Mouse (Mus musculus): Measurements from ENCODE around the gene Nol9. TPM values are rescaled to one million over a fixed set of nuclear protein-coding genes. Genes with fewer than 3 reads are reported as not detected.

Gene Nol9
- polyA plus RNA-seq, 1 experiment from 2014 or later, result 32.8 TPM

DNA sequence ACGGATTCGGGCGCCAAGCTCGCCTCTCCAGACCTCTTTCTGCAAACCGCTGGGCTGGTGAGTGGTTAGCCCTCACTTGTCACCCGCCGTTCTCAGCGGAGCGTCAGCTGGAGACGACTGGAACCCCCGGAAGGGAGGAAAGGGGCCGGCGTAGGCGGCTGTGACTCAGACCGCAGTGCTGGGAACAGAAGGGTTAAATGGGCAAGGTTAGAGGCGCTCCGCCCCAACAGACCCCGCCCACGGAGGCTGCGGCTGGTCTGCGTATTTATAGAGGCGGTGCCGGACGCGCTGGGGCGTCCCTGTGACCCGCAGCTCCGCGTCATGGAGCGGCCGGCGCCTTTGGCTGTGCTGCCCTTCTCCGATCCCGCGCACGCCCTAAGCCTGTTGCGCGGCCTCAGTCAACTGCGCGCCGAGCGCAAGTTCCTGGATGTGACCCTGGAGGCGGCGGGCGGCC is 30.5 kb upstream of the Nol9 start, which contains the start of gene Klhl21:
Klhl21 (plus strand) TSS at position 182 of the 454 bp plus-strand sequence.
- peak within 1 kb of the TSS; percentile 63 for H3K9ac ChIP-seq (ENCODE audit: low read length)
- peak within 1 kb of the TSS; percentile 72 for H3K4me3 ChIP-seq (ENCODE audit: low read depth, low read length)
- peaks cover 22% of the 10 kb centered on the region for H3K4me1 ChIP-seq (ENCODE audit: control insufficient read depth, insufficient read depth, low read length)
- H3K9me3 ChIP-seq (ENCODE audit: control insufficient read depth, low read length), result no peaks in the 10 kb centered on the region
- 0% methylated on average over 41 of the region's 45 CpGs for WGBS
- ATAC-seq (ENCODE audit: insufficient read depth, low FRiP score, low TSS enrichment) (peak; percentile 78), DNase-seq (ENCODE audit: low spot score) (peak; percentile 92)
- H3K27me3 ChIP-seq (ENCODE audit: control insufficient read depth, insufficient read depth, low read length), result peaks cover 16% of the 10 kb centered on the region
- peak within 1 kb of the TSS; percentile 49; the same call in 1 of the 2 replicates for H3K27ac ChIP-seq (ENCODE audit: low read depth, low read length)
- H3K4me2 ChIP-seq (ENCODE audit: low read depth), result peak within 1 kb of the TSS; percentile 100
- H3K36me3 ChIP-seq (ENCODE audit: control insufficient read depth, insufficient read depth, low read length), result no peaks in the 10 kb centered on the region

DNA sequence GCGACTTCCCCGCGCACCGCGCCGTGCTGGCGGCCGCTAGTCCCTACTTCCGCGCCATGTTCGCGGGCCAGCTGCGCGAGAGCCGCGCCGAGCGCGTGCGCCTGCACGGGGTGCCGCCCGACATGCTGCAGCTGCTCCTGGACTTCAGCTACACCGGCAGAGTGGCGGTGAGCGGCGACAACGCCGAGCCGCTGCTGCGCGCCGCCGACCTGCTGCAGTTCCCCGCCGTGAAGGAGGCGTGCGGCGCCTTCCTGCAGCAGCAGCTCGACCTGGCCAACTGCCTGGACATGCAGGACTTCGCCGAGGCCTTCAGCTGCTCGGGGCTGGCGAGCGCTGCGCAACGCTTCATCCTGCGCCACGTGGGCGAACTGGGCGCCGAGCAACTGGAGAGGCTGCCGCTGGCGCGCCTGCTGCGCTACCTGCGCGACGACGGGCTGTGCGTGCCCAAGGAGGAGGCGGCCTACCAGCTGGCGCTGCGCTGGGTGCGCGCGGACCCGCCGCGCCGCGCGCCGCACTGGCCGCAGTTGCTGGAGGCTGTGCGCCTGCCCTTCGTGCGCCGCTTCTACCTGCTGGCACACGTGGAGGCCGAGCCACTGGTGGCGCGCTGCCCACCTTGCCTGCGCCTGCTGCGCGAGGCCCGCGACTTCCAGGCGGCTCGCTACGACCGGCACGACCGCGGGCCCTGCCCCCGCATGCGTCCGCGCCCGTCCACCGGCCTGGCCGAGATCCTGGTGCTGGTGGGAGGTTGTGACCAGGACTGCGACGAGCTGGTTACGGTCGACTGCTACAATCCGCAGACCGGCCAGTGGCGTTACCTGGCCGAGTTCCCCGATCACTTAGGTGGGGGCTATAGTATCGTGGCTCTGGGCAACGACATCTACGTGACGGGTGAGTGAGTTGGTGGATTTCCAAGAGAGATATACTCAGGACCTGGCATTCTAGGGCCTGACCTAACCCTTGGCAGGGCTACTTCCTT is 29.8 kb upstream of the Nol9 start:
- Histone ChIP-seq H3K4me1 (ENCODE audit: control insufficient read depth, insufficient read depth, low read length) (peaks cover 22% of the 10 kb centered on the region), H3K4me3 (ENCODE audit: low read depth, low read length) (peak overlapping the region; percentile 72), H3K9me3 (ENCODE audit: control insufficient read depth, low read length) (no peaks in the 10 kb centered on the region), H3K27me3 (ENCODE audit: control insufficient read depth, insufficient read depth, low read length) (peaks cover 16% of the 10 kb centered on the region), H3K9ac (ENCODE audit: low read length) (peak overlapping the region; percentile 63), H3K36me3 (ENCODE audit: control insufficient read depth, insufficient read depth, low read length) (peaks cover 4% of the 10 kb centered on the region), H3K27ac (ENCODE audit: low read depth, low read length) (peak overlapping the region; percentile 49; the same call in 1 of the 2 replicates), H3K4me2 (ENCODE audit: low read depth) (peak overlapping the region; percentile 100)
- WGBS, result under 1% methylated on average over 115 of the region's 115 CpGs
- DNase-seq (ENCODE audit: low spot score), result peak; percentile 53
- peak; percentile 60 for ATAC-seq (ENCODE audit: insufficient read depth, low FRiP score, low TSS enrichment)

DNA sequence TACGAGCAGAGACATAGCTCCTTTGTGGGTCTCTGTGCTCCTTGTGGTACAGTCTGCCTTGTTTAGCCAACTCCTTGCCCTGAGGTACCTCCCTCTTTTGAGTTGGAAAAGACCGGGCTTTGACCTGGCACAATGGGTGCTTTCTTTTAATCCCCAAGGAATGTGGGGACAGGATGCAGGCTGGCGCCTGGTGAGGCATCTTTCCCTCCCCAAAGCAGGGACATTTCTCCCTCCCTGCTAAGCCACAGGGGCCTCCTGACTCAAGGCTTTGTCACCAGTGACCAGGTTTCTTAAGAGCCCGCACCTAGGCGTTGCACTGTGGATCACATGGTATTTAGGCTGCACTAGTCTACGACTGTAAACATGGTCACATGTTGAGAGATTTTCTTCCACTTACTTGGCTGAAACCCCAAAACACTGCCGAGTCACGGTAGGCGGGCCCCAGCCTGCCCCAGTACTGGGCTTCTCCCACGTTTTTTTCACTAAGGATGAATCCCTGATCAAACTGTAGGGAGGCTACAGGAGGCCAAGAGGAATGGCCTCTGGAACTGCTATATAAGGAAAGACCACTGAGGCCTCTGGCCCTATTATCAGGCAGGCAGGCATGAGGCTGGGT is 28.9 kb upstream of the Nol9 start:
- H3K4me1 ChIP-seq (ENCODE audit: control insufficient read depth, insufficient read depth, low read length), result peaks cover 22% of the 10 kb centered on the region
- H3K36me3 ChIP-seq (ENCODE audit: control insufficient read depth, insufficient read depth, low read length), result peaks cover 6% of the 10 kb centered on the region
- WGBS, result 2% methylated on average over 10 of the region's 10 CpGs
- no peak overlapping the region for H3K27ac ChIP-seq (ENCODE audit: low read depth, low read length)
- H3K4me2 ChIP-seq (ENCODE audit: low read depth), result peak overlapping the region; percentile 100
- H3K27me3 ChIP-seq (ENCODE audit: control insufficient read depth, insufficient read depth, low read length), result peaks cover 16% of the 10 kb centered on the region
- H3K4me3 ChIP-seq (ENCODE audit: low read depth, low read length), result peak overlapping the region; percentile 72
- ATAC-seq (ENCODE audit: insufficient read depth, low FRiP score, low TSS enrichment) (no peak), DNase-seq (ENCODE audit: low spot score) (peak; percentile 17)
- H3K9ac ChIP-seq (ENCODE audit: low read length), result no peak overlapping the region; the same call in 1 of the 2 replicates
- no peaks in the 10 kb centered on the region for H3K9me3 ChIP-seq (ENCODE audit: control insufficient read depth, low read length)

DNA sequence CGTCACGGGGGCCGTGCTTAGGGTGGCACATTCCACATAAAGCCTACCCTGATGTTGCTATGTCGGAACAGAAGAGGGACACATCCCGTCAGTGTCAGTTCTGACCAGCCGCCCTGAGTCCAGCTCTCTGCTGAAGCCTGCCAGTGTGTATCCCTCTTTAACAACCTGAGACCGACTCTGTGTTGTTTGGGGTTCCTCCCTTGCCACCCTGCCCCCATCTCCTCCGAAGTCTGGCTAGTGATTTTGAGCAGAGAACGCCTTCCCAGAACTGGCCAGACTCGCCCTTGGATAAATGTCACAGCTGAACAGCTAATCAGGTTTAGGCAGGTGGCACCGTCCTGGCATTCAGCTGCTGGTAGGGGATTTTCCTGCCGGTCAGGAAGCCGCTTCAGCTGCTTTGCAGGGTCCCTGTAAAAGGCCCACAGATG is 28.4 kb upstream of the Nol9 start:
- Histone ChIP-seq H3K4me1 (ENCODE audit: control insufficient read depth, insufficient read depth, low read length) (peaks cover 22% of the 10 kb centered on the region), H3K4me3 (ENCODE audit: low read depth, low read length) (peak overlapping the region; percentile 72), H3K36me3 (ENCODE audit: control insufficient read depth, insufficient read depth, low read length) (peaks cover 6% of the 10 kb centered on the region), H3K27ac (ENCODE audit: low read depth, low read length) (no peak overlapping the region), H3K9me3 (ENCODE audit: control insufficient read depth, low read length) (no peaks in the 10 kb centered on the region), H3K4me2 (ENCODE audit: low read depth) (peak overlapping the region; percentile 100), H3K9ac (ENCODE audit: low read length) (no peak overlapping the region), H3K27me3 (ENCODE audit: control insufficient read depth, insufficient read depth, low read length) (peaks cover 16% of the 10 kb centered on the region)
- 15% methylated on average over 13 of the region's 13 CpGs for WGBS
- no peak for ATAC-seq (ENCODE audit: insufficient read depth, low FRiP score, low TSS enrichment)
- no peak for DNase-seq (ENCODE audit: low spot score)

DNA sequence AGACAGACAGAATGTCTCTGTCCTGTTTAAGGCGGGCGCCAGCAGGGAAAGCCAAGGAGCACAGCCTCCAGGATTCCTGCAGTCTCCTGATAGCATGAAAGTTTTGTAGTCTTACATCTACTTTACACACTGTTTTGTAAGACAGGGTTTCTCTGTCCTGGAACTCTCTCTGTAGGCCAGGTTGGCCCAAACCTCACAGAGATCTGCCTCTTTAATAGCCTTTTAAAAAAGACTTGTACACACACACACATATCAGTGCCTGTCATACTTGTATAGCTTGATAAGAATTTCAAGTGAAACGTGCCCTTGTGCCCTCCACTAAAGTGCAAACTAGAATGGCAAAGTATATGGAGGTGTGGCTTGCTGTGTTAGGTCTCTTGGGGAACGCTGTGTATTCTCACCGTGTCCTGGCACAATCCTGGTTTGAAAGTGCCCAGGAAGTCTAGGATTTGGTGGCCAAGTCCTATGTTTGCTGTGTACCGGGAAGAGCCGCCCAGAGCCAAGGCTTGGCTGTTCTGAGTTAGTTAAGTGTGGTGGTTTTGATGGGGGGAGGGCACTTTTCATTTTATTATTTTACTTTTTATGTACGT is 27.9 kb upstream of the Nol9 start:
- Histone ChIP-seq H3K4me2 (ENCODE audit: low read depth) (peak overlapping the region; percentile 100), H3K27ac (ENCODE audit: low read depth, low read length) (no peak overlapping the region), H3K9ac (ENCODE audit: low read length) (no peak overlapping the region), H3K4me3 (ENCODE audit: low read depth, low read length) (no peak overlapping the region), H3K27me3 (ENCODE audit: control insufficient read depth, insufficient read depth, low read length) (peaks cover 16% of the 10 kb centered on the region), H3K9me3 (ENCODE audit: control insufficient read depth, low read length) (no peaks in the 10 kb centered on the region), H3K36me3 (ENCODE audit: control insufficient read depth, insufficient read depth, low read length) (peaks cover 6% of the 10 kb centered on the region), H3K4me1 (ENCODE audit: control insufficient read depth, insufficient read depth, low read length) (peaks cover 22% of the 10 kb centered on the region)
- ATAC-seq (ENCODE audit: insufficient read depth, low FRiP score, low TSS enrichment) (no peak), DNase-seq (ENCODE audit: low spot score) (no peak)
- 80% methylated on average over 8 of the region's 8 CpGs for WGBS

DNA sequence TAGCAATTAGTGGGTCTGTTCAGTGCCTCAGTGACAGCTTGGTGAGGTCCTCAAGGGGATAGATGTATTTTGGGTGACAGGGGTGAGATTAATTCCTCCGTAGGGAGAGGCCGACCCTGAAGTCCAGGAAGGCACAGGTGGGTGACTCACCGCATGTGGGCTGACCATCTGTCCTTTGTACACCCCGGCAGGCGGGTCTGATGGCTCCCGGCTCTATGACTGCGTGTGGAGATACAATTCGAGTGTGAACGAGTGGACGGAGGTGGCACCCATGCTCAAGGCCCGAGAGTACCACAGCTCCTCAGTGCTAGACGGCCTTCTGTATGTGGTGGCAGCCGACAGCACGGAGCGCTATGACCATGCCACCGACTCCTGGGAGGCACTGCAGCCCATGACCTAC is 27.0 kb upstream of the Nol9 start:
- H3K4me2 ChIP-seq (ENCODE audit: low read depth), result no peak overlapping the region
- no peaks in the 10 kb centered on the region for H3K9me3 ChIP-seq (ENCODE audit: control insufficient read depth, low read length)
- peaks cover 6% of the 10 kb centered on the region for H3K36me3 ChIP-seq (ENCODE audit: control insufficient read depth, insufficient read depth, low read length)
- H3K4me1 ChIP-seq (ENCODE audit: control insufficient read depth, insufficient read depth, low read length), result peaks cover 22% of the 10 kb centered on the region
- peaks cover 16% of the 10 kb centered on the region for H3K27me3 ChIP-seq (ENCODE audit: control insufficient read depth, insufficient read depth, low read length)
- no peak overlapping the region for H3K27ac ChIP-seq (ENCODE audit: low read depth, low read length)
- DNase-seq (ENCODE audit: low spot score) (no peak), ATAC-seq (ENCODE audit: insufficient read depth, low FRiP score, low TSS enrichment) (no peak)
- no peak overlapping the region for H3K9ac ChIP-seq (ENCODE audit: low read length)
- no peak overlapping the region for H3K4me3 ChIP-seq (ENCODE audit: low read depth, low read length)
- 91% methylated on average over 16 of the region's 16 CpGs for WGBS

DNA sequence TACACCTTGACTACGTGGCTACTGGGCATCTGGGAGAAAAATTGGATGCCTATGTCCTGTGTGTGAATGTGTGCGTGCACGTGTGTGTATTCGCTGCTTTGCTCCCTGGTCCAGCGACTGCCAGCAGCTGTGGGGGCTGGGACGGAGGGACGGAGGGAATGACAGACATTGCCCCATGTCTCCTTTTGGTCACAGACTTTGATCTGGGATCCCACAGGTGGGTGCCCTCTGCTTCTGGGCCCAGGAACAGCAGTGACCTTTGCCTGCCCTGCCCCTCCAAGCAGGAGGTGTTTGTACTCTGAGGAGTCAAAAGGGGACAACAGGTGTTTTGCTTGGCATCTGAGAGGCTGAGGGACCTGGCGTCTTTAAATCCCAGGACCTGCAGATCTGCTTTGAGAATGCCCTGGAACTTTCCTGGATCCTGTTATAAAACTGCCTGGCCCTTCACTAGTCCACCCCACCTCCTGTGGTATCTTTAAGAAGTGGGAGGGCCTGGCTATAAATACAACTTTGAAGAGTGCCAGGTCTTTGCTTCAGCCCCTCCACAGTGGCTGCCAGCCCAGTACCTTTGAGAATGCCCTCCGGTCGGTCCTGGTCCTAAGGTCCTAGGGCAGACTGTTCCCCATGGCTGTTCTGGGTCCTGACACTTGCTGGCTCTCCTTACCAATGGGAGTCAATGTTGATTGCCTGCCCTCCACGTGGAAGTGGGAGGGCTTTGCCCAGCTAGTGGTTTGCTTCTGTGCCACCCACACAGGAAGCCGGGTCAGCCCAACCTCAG is 25.9 kb upstream of the Nol9 start:
- 83% methylated on average over 12 of the region's 12 CpGs for WGBS
- no peaks in the 10 kb centered on the region for H3K9me3 ChIP-seq (ENCODE audit: control insufficient read depth, low read length)
- peaks cover 6% of the 10 kb centered on the region for H3K36me3 ChIP-seq (ENCODE audit: control insufficient read depth, insufficient read depth, low read length)
- ATAC-seq (ENCODE audit: insufficient read depth, low FRiP score, low TSS enrichment) (no peak), DNase-seq (ENCODE audit: low spot score) (no peak)
- H3K4me2 ChIP-seq (ENCODE audit: low read depth), result no peak overlapping the region
- H3K4me3 ChIP-seq (ENCODE audit: low read depth, low read length), result no peak overlapping the region
- H3K27me3 ChIP-seq (ENCODE audit: control insufficient read depth, insufficient read depth, low read length), result 0 out of 2 replicates have a peak, but pooled peaks cover 8% of the 10 kb centered on the region
- no peak overlapping the region for H3K9ac ChIP-seq (ENCODE audit: low read length)
- no peak overlapping the region for H3K27ac ChIP-seq (ENCODE audit: low read depth, low read length)
- peaks cover 17% of the 10 kb centered on the region for H3K4me1 ChIP-seq (ENCODE audit: control insufficient read depth, insufficient read depth, low read length)

DNA sequence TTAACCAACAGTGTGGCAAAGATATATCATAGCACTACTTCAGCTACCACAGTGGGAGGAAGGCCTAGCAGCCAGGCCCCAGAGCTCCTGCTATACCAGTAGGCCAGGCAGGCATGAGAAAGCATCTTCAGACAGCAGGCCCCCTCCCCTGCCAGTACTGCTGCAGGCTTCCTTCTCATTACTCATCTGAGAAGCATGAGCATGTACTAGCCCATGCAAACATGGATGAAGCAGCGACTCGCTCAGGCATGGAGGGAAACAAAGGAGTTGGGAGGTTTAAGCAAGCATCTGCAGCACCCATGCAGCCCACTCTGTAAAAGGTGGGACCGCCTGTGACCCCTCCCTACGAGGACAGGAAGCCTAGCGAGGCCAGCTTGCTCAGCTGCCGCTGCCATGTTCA is 20.0 kb upstream of the Nol9 start:
- ATAC-seq (ENCODE audit: insufficient read depth, low FRiP score, low TSS enrichment), result no peak
- no peak overlapping the region for H3K4me2 ChIP-seq (ENCODE audit: low read depth)
- H3K36me3 ChIP-seq (ENCODE audit: control insufficient read depth, insufficient read depth, low read length), result peaks cover 22% of the 10 kb centered on the region
- no peak overlapping the region for H3K9ac ChIP-seq (ENCODE audit: low read length)
- no peaks in the 10 kb centered on the region for H3K4me1 ChIP-seq (ENCODE audit: control insufficient read depth, insufficient read depth, low read length)
- WGBS, result 92% methylated on average over 6 of the region's 6 CpGs
- no peak for DNase-seq (ENCODE audit: low spot score)
- H3K4me3 ChIP-seq (ENCODE audit: low read depth, low read length), result no peak overlapping the region
- H3K27me3 ChIP-seq (ENCODE audit: control insufficient read depth, insufficient read depth, low read length), result no peaks in the 10 kb centered on the region
- no peak overlapping the region for H3K27ac ChIP-seq (ENCODE audit: low read depth, low read length)
- no peaks in the 10 kb centered on the region; the same call in 1 of the 2 replicates for H3K9me3 ChIP-seq (ENCODE audit: control insufficient read depth, low read length)

All from neural tube, embryonic 11.5 days (tissue).